Mouse (Mus musculus) ES-E14 (cell line): Measurements from ENCODE around the gene Palld. TPM values are rescaled to one million over a fixed set of nuclear protein-coding genes. Genes with fewer than 3 reads are reported as not detected.

Experiments
- DNase-seq: peaks from one replicate; pipeline ENCODE4 v3.0.0-alpha.2; 2013; ENCODE audit warnings: low read depth, low spot score
- H3K27ac ChIP-seq: 2 replicates; pipeline ENCODE4 v1.5.1; 2012; ENCODE audit warnings: low read depth, mild to moderate bottlenecking, low read length, moderate library complexity, mixed read lengths; ENCODE audit not compliant: poor library complexity, insufficient read depth, severe bottlenecking
- H3K36me3 ChIP-seq: 2 replicates; pipeline ENCODE4 v1.6.1; 2012; ENCODE audit warnings: mild to moderate bottlenecking, low read length, moderate library complexity, mixed read lengths; ENCODE audit not compliant: control insufficient read depth, poor library complexity, insufficient read depth, severe bottlenecking
- H3K4me1 ChIP-seq, 2 experiments: fragments of 150-350 bp in 1 of 2; sonication (generic) in 1 of 2; 2 replicates each; pipeline ENCODE4 v1.6.1; 2012; ENCODE audit warnings: low read length in 2 of 2, mild to moderate bottlenecking in 1 of 2, mixed read lengths in 1 of 2; ENCODE audit not compliant: control insufficient read depth in 2 of 2, insufficient read depth in 2 of 2, poor library complexity in 1 of 2
- H3K4me3 ChIP-seq, 2 experiments: fragments of 150-350 bp in 1 of 2; sonication (generic) in 1 of 2; 2 replicates each; pipeline ENCODE4 v1.5.1; 2012; ENCODE audit warnings: low read length in 2 of 2, low read depth in 1 of 2, mild to moderate bottlenecking in 1 of 2, mixed read lengths in 1 of 2; ENCODE audit not compliant: insufficient read depth in 1 of 2, poor library complexity in 1 of 2, severe bottlenecking in 1 of 2
- H3K9ac ChIP-seq: 2 replicates; pipeline ENCODE4 v1.6.1; 2012; ENCODE audit warnings: low read depth, mild to moderate bottlenecking, low read length, mixed read lengths; ENCODE audit not compliant: poor library complexity, insufficient read depth, severe bottlenecking
- H3K9me3 ChIP-seq: fragments of 150-350 bp; sonication (generic); 2 replicates; pipeline ENCODE4 v1.6.1; 2012; ENCODE audit warnings: low read depth, mild to moderate bottlenecking, low read length; ENCODE audit not compliant: control insufficient read depth, insufficient read depth
- CHD2 ChIP-seq: IDR thresholded peaks from 2 replicates; pipeline ENCODE4 v1.6.1; 2014; ENCODE audit warnings: mild to moderate bottlenecking, low read depth, low read length, inconsistent platforms
- HCFC1 ChIP-seq: IDR thresholded peaks from 2 replicates; pipeline ENCODE4 v1.6.1; 2012; ENCODE audit warnings: low read length, inconsistent platforms, borderline replicate concordance; ENCODE audit not compliant: insufficient read depth
- MAFK ChIP-seq: IDR thresholded peaks from 2 replicates; pipeline ENCODE4 v1.6.1; 2014; ENCODE audit warnings: mild to moderate bottlenecking, low read depth, low read length, inconsistent platforms; ENCODE audit not compliant: insufficient read depth
- ZC3H11A ChIP-seq: IDR thresholded peaks from 2 replicates; pipeline ENCODE4 v1.6.1; 2012; ENCODE audit warnings: low read depth, mild to moderate bottlenecking, inconsistent platforms, low read length, borderline replicate concordance
- ZNF384 ChIP-seq: IDR thresholded peaks from 2 replicates; pipeline ENCODE4 v1.6.1; 2012; ENCODE audit warnings: low read depth, low read length, inconsistent platforms
- in situ Hi-C, 2 experiments: fragments of 600-800 bp; cut with MboI; formaldehyde crosslinking; loops; one replicate each; pipeline ENCODE4 v1.15.1; 2025; ENCODE audit warnings: low sequenced_read_pairs in 2 of 2, inconsistent platforms in 1 of 2; ENCODE audit not compliant: unreplicated experiment in 2 of 2
- total RNA-seq: library from RNA; depleted of rRNA; stranded (reverse); fragments of 300-350 nt; gene quantifications from 2 replicates; pipeline ENCODE4 v1.2.3, GENCODE M21; 2012

Gene Palld
- total RNA-seq, 1 experiment: 36.3 TPM

- no peak for DNase-seq
- H3K4me3 ChIP-seq: no peak overlapping the region
- no peaks in the 10 kb centered on the region for H3K9me3 ChIP-seq
- no peak overlapping the region for H3K9ac ChIP-seq
- H3K4me1 ChIP-seq: peaks cover 0 to 2% of the 10 kb centered on the region in 2 experiments; a peak in 1 of 4 replicates
- TF ChIP-seq HCFC1 (no peak), ZNF384 (no peak), MAFK (no peak), CHD2 (no peak), ZC3H11A (no peak)
- no peaks in the 10 kb centered on the region for H3K36me3 ChIP-seq
- no peak overlapping the region for H3K27ac ChIP-seq
- in situ Hi-C loops: no loop called here
Observed at GRCm38 (mm10) chr8:61626246-61626952, 276.1 kb downstream of the Palld start.

- TF ChIP-seq ZNF384 (no peak), ZC3H11A (no peak)
- Histone ChIP-seq H3K4me1 (peaks cover 0 to 2% of the 10 kb centered on the region in 2 experiments; a peak in 1 of 4 replicates), H3K9me3 (no peaks in the 10 kb centered on the region), H3K4me3 (no peak overlapping the region), H3K9ac (no peak overlapping the region), H3K27ac (no peak overlapping the region), H3K36me3 (no peaks in the 10 kb centered on the region)
- no peak for DNase-seq
- in situ Hi-C loops: no loop called here
Observed at GRCm38 (mm10) chr8:61625656-61626210, 276.8 kb downstream of the Palld start.

GRCm38 (mm10) chr8:61623485-61624417, 278.7 kb downstream of the Palld start:
- DNase-seq: no peak
- TF ChIP-seq MAFK (no peak), ZC3H11A (no peak), ZNF384 (no peak), CHD2 (no peak), HCFC1 (no peak)
- in situ Hi-C loops: no loop called here
- Histone ChIP-seq H3K4me3 (no peak overlapping the region), H3K9me3 (no peaks in the 10 kb centered on the region), H3K36me3 (no peaks in the 10 kb centered on the region), H3K9ac (no peak overlapping the region), H3K4me1 (peaks cover 0 to 2% of the 10 kb centered on the region in 2 experiments; a peak in 1 of 4 replicates), H3K27ac (no peak overlapping the region)

DNA sequence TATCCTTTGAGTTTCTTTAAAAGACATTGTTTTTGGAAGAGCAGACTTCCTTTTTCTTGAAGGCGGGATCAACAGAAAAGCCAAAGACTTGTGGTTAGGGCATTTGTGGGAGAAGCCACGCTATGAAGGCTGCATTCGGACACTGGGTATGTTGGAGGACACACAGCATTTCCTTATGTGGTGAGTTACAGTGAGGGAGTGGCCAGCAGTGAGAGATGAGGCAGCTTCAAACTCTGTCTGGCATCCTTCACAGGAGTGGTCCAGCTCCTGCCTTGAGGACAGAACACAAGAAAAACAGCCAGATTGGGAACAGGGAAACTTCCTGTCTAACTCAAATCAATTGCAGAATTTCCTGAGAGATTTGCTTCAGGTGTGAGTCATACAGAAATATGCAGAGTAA, 281.2 kb downstream of the Palld start:
- no peak overlapping the region for H3K27ac ChIP-seq
- no peaks in the 10 kb centered on the region for H3K9me3 ChIP-seq
- H3K36me3 ChIP-seq: no peaks in the 10 kb centered on the region
- no peak overlapping the region for H3K9ac ChIP-seq
- H3K4me3 ChIP-seq: no peak overlapping the region
- DNase-seq: no peak
- H3K4me1 ChIP-seq: peaks cover 0 to 2% of the 10 kb centered on the region in 2 experiments; a peak in 1 of 4 replicates
- no peak for TF ChIP-seq MAFK
- no peak for TF ChIP-seq ZNF384
- TF ChIP-seq ZC3H11A: no peak
- no peak for TF ChIP-seq CHD2
- no peak for TF ChIP-seq HCFC1
- in situ Hi-C loops: no loop called here
